Mouse (Mus musculus) kidney, adult 2 months (tissue): Measurements from ENCODE around the gene Anln.
A peak's percentile ranks its signal among the peaks of the same experiment; 100 is the strongest.

Experiments
- CTCF ChIP-seq: fragments of 200-500 bp; conservative IDR thresholded peaks from 2 replicates; pipeline ENCODE4 v1.5.1; 2011; ENCODE audit warnings: low read depth, mild to moderate bottlenecking, control low read depth, low read length, moderate library complexity, mixed read lengths; ENCODE audit not compliant: insufficient read depth, insufficient read length
- POLR2A ChIP-seq: fragments of 200-500 bp; IDR thresholded peaks from one replicate; pipeline ENCODE4 v1.6.1; 2011; ENCODE audit warnings: low read depth, low read length, control low read depth

- TF ChIP-seq CTCF, result 0 out of 2 replicates have a peak, but pooled peaks have one; percentile 8
- no peak for TF ChIP-seq POLR2A
Measured at GRCm38 (mm10) chr9:22353465-22353864, 35.5 kb downstream of the Anln start.
